Mouse (Mus musculus): Measurements from ENCODE around the gene Klf13.

DNA sequence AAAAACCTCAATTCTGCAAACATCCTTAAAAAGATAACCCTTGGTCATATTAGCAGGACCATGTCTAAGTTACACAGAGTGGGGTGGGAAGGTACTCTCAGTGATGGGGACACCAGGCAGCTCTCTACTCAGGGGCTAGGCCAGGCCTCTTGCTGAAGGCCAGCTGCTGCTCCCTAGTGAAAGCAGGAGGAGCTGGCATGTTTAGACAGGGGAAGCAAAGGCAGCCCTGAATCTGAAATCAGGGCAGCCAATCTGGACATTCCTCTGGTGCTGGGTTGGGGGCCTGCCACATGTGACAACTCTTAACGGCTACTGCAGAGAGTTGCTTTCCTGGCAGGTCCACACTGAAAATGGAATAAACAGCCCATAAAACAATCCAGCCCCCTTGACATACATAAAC lies 14.6 kb downstream of the Klf13 start:
- TF ChIP-seq CTCF (IDR thresholded peaks at IDR 0.05; ENCODE audit: insufficient read depth, low read length) (no peak), POLR2A (IDR thresholded peaks at IDR 0.05; ENCODE audit: borderline replicate concordance, extremely low read depth, low read depth, low read length) (no peak)

Measured in lung, adult 2 months (tissue).